Mouse (Mus musculus) gastrocnemius, postnatal 25 days (tissue): ENCODE measurements at regions not wholly inside any gene's neighbourhood (a gene's known extent, or its start where the extent isn't known, plus 50 kb on each side); places are given as distances from the start of the nearest gene placed in this dataset.
"Not testable (repeated sequence)": the region's sequence is repeated elsewhere in the genome, so short reads cannot be mapped to it uniquely, and the experiment has no call there.

Source experiments
- DNase-seq: peaks from one replicate; pipeline ENCODE4 v3.0.0; 2022

- no peak for DNase-seq
Observed at GRCm38 (mm10) chr5:64587895-64588738, 215.1 kb upstream of the Klf3 start.

GRCm38 (mm10) chr5:64588768-64589167 is 214.4 kb upstream of the Klf3 start:
- not testable (repeated sequence) for DNase-seq

GRCm38 (mm10) chr5:64590036-64590435 is 213.2 kb upstream of the Klf3 start:
- no peak for DNase-seq

GRCm38 (mm10) chr5:64590747-64591146 is 212.4 kb upstream of the Klf3 start:
- no peak for DNase-seq

- DNase-seq, result no peak
Observed at GRCm38 (mm10) chr5:64591792-64592191, 211.4 kb upstream of the Klf3 start.

GRCm38 (mm10) chr5:64595220-64595619 is 208.0 kb upstream of the Klf3 start:
- no peak for DNase-seq

GRCm38 (mm10) chr5:64595751-64596344 is 207.3 kb upstream of the Klf3 start:
- DNase-seq, result no peak

- DNase-seq, result no peak
Observed at GRCm38 (mm10) chr5:64597021-64597420, 206.2 kb upstream of the Klf3 start.

- no peak for DNase-seq
Observed at GRCm38 (mm10) chr5:64597451-64597850, 205.7 kb upstream of the Klf3 start.

- no peak for DNase-seq
Observed at GRCm38 (mm10) chr5:64598606-64599005, 204.6 kb upstream of the Klf3 start.

- no peak for DNase-seq
Observed at GRCm38 (mm10) chr5:64599015-64599414, 204.2 kb upstream of the Klf3 start.

GRCm38 (mm10) chr5:64599865-64600288 is 203.3 kb upstream of the Klf3 start:
- peak; percentile 21 for DNase-seq

GRCm38 (mm10) chr5:64600392-64600791 is 202.8 kb upstream of the Klf3 start:
- no peak for DNase-seq

- no peak for DNase-seq
Observed at GRCm38 (mm10) chr5:64600811-64601210, 202.4 kb upstream of the Klf3 start.

- no peak for DNase-seq
Observed at GRCm38 (mm10) chr5:64601285-64601684, 201.9 kb upstream of the Klf3 start.

- DNase-seq, result no peak
Observed at GRCm38 (mm10) chr5:64601832-64602231, 201.4 kb upstream of the Klf3 start.

GRCm38 (mm10) chr5:64602356-64602936 is 200.7 kb upstream of the Klf3 start:
- no peak for DNase-seq

- DNase-seq, result no peak
Observed at GRCm38 (mm10) chr5:64602996-64603755, 200.0 kb upstream of the Klf3 start.

GRCm38 (mm10) chr5:64605171-64605570 is 198.0 kb upstream of the Klf3 start:
- DNase-seq, result no peak

GRCm38 (mm10) chr5:64605991-64606390 is 197.2 kb upstream of the Klf3 start:
- no peak for DNase-seq

GRCm38 (mm10) chr5:64609378-64610087 is 193.7 kb upstream of the Klf3 start:
- no peak for DNase-seq

- no peak for DNase-seq
Observed at GRCm38 (mm10) chr5:64610146-64610545, 193.0 kb upstream of the Klf3 start.
